24 mouse cellular contexts compared by ENCODE assay signal in the genomic region with DNA sequence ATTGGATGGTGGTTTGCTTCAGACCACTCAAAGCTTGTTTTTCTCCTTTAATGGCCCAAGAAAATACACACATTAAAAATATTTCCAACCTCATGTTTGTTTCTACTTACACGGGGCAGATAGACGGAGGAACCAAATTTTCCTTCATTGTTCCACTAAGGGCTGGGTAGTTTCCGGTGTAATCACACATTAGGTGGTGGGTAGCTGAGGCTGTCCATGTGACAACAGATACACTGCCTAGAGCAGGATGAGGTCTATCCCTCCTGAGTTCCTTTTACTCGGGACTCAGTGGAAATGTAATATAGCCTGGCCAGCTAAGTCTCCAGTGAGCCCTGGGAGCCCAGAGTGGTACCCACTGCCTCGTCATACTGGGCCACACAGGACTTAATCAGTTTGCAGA.
"Had no signal": no experiment of that assay in that cellular context is flagged by ENCODE, and none has a peak within 500 bp of the region (broad histone marks: within the 10 kb centered on the region; RNA-seq: fewer than 3 reads in every experiment).

No protein-coding gene starts in this region.

- H3K4me3 ChIP-seq: heart, adult 2 months; heart, embryonic 13.5 days; heart, embryonic 15.5 days; hindbrain, embryonic 13.5 days; hindbrain, embryonic 15.5 days; intestine, embryonic 15.5 days; left cerebral cortex, adult 2 months; limb, embryonic 12.5 days; limb, embryonic 15.5 days; liver, embryonic 12.5 days had no signal

- DNase-seq: gastrocnemius, postnatal 14 days; gastrocnemius, postnatal 36 days; heart, adult 11 months; heart, adult 2 months; heart, postnatal 14 days; heart, postnatal 36 days; kidney, adult 18-20 months; kidney, adult 8-10 months; kidney, postnatal 14 days; kidney, postnatal 36 days; left cerebral cortex, postnatal 4 days; lung, adult 18-20 months had no signal

- ATAC-seq: hindbrain, postnatal 0 days; intestine, embryonic 15.5 days; intestine, postnatal 0 days; liver, embryonic 12.5 days had no signal

- H3K36me3 ChIP-seq: heart, embryonic 13.5 days; heart, embryonic 15.5 days; hindbrain, embryonic 13.5 days; hindbrain, embryonic 15.5 days; intestine, embryonic 15.5 days; limb, embryonic 12.5 days; limb, embryonic 15.5 days; liver, embryonic 12.5 days had no signal

- H3K9me3 ChIP-seq: heart, embryonic 13.5 days; heart, embryonic 15.5 days; hindbrain, embryonic 13.5 days; hindbrain, embryonic 15.5 days; intestine, embryonic 15.5 days; limb, embryonic 12.5 days; limb, embryonic 15.5 days; liver, embryonic 12.5 days had no signal

- H3K27ac ChIP-seq: heart, adult 2 months; heart, embryonic 13.5 days; intestine, embryonic 15.5 days; left cerebral cortex, adult 2 months; limb, embryonic 12.5 days; limb, embryonic 15.5 days; liver, embryonic 12.5 days; liver, embryonic 14.5 days had no signal

- H3K4me1 ChIP-seq: liver, embryonic 12.5 days had no signal

- H3K27me3 ChIP-seq: hindbrain, embryonic 15.5 days; intestine, embryonic 15.5 days had no signal
